Mouse (Mus musculus) cerebellum, postnatal 36 days (tissue): ENCODE measurements around the gene Gm20379.

ENCODE experiments used
- DNase-seq, 2 experiments: peaks; one replicate each; pipeline ENCODE4 v3.0.0; 2021 to 2022; ENCODE audit warnings: mixed read lengths in 2 of 2

Gene Gm20379

DNA sequence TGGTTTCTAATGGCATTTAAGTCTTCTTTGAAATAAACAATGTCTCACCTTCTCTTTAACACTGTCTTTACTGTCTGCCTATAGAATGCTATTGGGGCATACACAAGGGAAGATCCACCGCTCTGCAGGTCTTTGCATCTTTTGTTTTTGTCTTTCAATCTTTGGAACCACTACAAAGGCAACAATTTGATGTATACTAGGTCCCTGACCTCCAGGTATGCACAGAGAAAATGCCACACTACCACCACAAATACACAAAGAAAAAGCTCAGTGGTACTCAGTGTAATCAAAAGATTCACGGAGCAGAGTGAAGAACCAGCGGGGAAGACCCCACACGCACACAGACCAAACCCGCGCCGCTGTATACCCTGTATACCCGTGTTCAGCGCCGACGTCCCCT, at the start of gene Gm20379:
Gm20379 (plus strand) TSS at position 301 of the 400 bp plus-strand sequence.
- DNase-seq = no peak

- no peak for DNase-seq
Observed at GRCm38 (mm10) chr13:92261329-92261728, 44.5 kb upstream of the Gm20379 start.

DNA sequence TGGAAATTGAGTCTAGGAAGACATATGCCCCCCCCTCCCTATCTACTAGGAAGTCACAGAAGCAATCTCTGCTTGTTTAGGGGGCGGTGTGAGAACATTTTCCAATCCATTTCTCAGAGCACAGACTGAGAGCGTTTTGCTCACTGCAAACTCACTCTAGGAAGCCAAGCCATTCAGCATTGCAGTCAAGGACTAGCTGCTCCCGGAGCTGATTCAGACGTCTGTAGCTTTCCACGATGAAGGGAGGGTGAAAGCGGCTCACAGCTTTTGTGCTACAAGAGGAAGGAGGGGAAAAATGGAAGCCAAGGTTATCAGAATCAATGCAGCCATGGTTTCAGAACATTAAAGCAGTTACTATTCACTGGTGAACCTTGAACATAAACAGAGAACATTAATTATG, 42.2 kb upstream of the Gm20379 start:
- no peak for DNase-seq

- DNase-seq = no peak
Observed at GRCm38 (mm10) chr13:92267076-92267475, 38.7 kb upstream of the Gm20379 start.

DNA sequence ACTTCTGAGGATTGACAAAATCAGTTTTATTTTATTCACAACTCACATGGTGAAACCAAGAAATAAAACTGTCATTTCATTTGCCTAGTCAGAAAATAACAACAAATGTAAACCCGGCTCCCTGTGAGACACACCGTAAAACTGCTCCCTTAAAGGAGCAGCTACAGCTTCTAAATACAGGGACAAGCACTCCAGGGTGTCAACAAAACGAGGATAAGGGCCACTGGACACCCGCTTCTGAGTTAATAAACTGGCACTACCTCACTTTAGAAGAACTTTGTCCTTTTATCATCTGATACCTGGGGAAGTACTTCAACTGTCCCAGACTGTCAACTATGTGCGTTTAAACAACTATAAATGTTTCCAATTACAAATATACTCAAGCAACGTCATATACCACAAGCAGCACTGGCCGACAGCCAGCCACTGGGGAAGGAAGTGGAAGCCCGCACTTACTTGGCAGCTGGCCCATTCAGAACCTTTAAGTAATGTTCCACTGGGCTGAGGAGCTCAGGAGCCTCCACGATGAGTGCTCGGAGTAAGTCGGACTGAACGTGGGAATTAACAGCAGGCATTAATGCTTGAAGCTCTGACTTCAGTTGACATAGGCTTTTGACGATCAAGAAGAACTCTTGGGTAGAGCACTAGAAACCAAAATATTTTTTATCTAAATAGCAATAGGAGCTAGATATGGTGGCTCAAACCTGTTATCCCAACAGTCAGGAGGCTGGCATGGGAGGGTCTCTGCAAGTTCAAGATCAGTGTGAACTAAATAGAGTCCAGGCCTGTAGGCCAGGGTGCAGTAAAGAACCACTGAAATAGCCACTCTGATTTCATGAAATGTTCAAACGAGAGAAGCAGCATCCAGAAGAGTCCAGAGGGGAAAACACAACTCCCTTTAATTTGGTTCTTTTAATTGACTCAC, 31.2 kb upstream of the Gm20379 start:
- DNase-seq = peak in 1 of 2 experiments; percentile 19

DNA sequence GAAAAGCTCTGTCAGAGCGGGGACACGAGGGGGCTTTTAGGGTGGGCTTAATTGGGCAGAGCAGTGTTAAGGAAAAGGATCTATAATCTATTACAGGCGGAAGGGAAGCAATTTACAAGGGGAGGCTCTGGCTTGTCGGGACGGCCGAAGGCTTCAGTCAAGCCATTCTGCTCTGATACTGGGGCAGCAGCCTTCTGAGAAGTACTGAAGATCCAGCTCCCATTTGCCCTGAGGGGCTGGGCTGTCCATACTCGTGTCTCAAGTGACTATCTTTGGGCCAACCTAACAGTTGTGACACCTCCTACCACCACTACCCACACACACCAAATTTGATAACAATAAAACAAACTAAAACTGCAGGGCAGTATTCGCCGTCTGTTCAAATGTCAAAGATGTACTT, 30.5 kb upstream of the Gm20379 start:
- DNase-seq = no peak

GRCm38 (mm10) chr13:92277027-92277426, 28.8 kb upstream of the Gm20379 start:
- DNase-seq = no peak

DNA sequence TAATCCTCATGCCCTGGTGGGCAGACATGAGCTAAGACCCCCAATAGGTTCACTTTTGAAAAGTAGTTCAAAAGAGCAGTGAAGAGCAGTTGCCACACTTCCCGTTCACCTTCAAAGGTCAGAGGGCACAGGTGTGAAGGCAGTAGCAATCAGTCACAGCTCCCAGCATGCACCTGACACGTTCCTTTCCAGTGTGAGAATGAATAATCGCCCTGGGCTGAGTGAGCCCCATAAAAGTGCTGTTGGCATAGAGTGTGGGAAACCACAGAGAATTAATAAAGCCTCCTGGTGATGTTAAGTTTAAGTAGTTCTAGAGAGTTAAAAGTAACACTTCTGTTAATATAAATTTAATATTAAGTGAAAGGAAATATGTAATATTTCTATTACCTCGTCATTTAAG, 14.2 kb upstream of the Gm20379 start:
- no peak for DNase-seq

DNA sequence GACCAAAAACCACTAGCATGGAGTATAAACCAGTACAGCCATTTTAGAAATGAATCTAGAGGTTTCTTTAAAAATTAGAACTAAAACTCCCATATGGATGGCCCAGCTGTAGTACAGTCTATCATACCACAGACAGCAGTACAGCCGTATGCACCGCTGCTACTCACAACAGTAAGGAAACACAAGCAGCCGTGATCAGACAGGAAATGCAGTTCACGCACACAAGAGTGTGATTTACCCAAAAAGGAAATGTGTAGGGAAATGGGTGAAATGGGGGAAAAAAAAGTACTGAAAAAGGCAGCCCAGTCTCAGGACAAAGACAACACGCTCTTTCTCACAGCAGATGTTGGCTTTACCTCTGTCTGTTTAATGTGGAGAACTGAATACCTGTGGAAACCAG, 11.9 kb upstream of the Gm20379 start:
- DNase-seq = no peak

DNA sequence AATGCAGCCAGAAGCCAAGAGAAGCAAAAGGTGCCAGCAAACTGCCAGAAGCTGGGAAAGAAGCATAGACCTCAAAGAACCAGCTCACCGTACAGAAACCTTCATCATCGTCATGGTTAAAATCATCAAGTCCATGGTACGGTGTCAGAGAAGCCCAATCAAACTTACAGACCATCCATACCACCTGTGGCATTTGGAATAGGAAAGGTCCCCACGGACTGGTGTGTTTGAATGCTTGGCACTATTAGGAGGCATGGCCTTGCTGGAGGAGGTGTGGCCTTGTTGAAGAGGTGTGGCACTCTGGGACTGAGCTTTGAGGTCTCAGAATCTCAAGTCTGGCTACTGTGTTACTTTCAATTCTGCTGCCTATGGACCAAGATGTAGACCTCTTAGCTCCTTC, 9.3 kb upstream of the Gm20379 start:
- DNase-seq = no peak

DNA sequence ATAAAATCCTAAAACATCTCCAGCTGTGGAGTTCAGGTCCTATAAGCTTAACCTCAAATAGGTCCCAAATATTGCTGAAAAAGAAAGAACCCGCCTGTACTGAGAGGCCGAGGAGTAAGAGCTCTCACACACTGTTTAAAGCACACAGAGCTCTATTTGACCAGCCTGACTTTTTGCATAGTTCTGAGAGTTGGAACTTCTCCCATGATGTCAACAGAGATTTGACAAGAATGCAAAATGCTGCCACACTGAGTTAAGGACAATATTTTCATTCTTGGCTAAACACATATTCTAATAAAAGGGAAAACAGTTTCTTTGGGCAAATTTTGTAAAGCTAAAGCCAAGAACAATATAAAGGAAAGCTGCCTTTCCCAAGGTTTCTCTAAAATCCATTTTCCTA, 8.8 kb upstream of the Gm20379 start:
- no peak for DNase-seq

DNA sequence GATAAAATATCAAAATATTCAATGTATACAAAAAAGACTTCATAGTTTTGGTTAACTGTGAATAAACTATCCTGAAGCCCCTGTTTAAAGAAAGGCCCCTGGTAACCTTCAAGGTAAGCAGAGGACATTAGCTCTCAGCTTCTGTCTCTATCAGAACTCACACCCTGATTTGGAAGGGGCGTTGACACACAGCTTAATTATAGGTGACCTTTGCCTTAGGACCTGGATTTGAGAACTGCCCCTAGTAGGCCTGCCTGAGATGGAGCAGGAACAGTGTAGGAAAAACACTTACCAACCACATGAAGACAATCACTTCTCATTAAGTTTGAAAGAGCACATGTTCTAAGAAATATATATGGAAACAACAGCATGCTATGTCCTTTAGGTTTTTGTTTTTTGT, 6.3 kb upstream of the Gm20379 start:
- DNase-seq = no peak

DNA sequence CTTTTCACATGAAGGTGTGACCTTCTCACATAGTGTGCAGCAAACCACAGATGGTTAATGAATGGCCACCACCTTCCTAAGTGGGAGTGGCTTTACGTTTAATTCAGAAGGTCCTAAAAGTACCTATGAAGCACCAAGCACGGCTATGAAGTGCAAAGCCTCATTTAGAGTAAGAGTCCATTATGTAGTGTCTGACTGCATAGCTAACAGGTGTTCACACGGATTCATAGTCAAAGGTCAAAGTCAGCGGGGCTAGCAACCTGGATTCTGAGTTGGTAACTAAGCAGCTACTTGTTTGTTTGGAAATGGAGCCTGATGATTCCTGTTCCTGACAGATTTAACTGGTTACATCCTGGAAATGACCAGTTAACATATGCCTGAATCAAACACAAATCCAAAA, 4.0 kb upstream of the Gm20379 start:
- no peak for DNase-seq

GRCm38 (mm10) chr13:92302466-92302865, 3.3 kb upstream of the Gm20379 start:
- DNase-seq = no peak

- DNase-seq = no peak
Observed at GRCm38 (mm10) chr13:92303062-92303948, 2.5 kb upstream of the Gm20379 start.

DNA sequence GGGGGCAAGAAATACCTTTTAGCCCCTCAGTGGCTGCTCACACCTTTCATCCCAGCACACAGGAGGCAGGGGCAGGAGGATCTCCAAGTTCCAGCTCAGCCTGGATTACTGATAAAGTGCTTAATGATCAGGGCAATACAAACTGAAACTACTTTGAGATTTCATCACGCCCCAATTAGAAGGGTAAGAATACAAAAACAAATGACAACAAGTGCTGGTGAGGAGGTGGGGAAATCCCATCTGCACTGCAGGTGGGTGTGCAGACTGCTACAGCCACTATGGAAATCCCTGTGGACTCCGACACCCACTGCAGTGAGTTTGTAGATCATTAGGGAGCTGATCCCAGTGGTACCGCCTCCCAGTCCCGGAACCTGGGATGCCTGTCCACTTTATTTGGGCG, 1.5 kb upstream of the Gm20379 start:
- DNase-seq = no peak

DNA sequence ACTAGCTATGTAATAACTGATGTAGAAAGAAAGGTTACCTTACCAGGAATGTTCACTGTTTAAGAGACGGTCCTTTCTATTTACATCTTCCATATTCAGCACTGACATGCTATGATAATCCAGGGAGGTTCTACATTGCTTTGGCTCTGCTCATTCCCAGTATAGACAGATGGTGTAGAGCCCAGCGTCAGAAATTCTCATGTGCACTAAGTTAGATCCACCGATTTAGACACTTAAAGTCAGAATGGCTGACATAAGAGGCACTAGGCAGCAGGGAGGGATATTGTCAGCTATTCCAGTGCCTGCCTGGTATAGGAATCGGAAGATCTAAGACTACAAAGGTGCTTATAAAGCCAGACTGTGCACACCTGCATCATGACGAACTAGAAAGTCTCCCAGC, 8.8 kb downstream of the Gm20379 start:
- DNase-seq = no peak

DNA sequence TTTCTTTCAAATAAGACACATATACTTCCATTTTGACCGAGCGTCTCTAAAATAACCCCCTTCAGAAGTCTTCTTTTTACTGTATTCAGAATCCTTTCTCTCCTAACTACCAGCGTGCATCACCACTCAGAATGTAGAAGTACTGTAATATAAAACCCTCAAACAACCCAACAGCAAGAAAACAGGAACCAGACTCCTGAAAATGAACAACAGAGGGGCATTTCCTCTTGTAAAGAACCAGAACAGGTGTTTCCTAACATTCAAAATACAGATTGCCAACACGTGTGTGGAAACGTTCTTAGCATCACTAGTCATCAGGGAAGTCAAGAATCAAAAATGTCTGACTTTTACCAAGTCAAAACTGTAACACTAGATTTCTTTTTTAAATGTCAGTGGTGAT, 15.0 kb downstream of the Gm20379 start:
- no peak for DNase-seq

GRCm38 (mm10) chr13:92326030-92326429, 20.2 kb downstream of the Gm20379 start:
- no peak for DNase-seq

- DNase-seq = no peak
Observed at GRCm38 (mm10) chr13:92328000-92328399, 22.2 kb downstream of the Gm20379 start.

- DNase-seq = no peak
Observed at GRCm38 (mm10) chr13:92330621-92331020, 24.8 kb downstream of the Gm20379 start.

DNA sequence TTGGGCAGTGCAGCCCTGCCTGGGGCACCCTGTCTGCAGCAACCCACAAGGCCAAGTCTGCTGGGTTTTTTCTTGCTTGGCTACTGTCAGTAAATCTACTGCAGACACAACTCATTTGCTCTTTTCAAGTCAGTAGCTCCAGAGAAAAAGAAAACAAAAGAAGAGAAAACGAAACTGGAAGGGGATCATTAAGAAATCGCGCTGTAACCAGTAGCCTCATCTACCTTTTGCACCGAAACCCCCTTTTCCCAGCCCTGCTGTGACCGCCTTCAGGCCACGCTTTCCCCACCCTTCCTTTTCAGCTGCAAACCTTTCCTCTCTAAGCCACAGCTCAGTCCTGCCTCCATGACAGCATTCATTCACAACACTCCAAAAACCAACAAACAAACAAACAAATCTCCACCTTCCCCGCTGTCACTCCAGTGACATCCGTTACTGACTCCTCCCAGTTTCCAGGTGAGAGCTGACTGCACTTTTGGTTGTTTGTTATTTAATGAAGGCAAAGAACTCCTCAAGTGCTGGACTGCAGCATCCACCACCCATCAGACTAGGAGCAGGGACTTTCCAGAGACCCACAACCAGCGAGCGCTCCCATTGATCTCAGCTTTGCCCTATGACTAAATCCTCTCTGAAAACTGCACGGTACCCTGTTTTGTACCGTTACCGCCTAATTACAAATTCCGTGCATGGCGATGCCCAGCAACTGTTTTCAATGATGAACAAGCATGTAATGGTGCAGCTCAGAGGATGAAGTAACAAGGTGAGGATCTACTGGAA, 26.5 kb downstream of the Gm20379 start:
- DNase-seq = no peak

GRCm38 (mm10) chr13:92336857-92337256, 31.1 kb downstream of the Gm20379 start:
- DNase-seq = no peak
